Mouse (Mus musculus) adipocyte (in vitro differentiated cells): Measurements from ENCODE around the gene Hnmt.
"Not testable (repeated sequence)": the region's sequence is repeated elsewhere in the genome, so short reads cannot be mapped to it uniquely, and the experiment has no call there.

ENCODE experiments used
- DNase-seq: peaks from one replicate; pipeline ENCODE4 v3.0.0-alpha.2; 2016; ENCODE audit warnings: low spot score

The Hnmt gene

DNA sequence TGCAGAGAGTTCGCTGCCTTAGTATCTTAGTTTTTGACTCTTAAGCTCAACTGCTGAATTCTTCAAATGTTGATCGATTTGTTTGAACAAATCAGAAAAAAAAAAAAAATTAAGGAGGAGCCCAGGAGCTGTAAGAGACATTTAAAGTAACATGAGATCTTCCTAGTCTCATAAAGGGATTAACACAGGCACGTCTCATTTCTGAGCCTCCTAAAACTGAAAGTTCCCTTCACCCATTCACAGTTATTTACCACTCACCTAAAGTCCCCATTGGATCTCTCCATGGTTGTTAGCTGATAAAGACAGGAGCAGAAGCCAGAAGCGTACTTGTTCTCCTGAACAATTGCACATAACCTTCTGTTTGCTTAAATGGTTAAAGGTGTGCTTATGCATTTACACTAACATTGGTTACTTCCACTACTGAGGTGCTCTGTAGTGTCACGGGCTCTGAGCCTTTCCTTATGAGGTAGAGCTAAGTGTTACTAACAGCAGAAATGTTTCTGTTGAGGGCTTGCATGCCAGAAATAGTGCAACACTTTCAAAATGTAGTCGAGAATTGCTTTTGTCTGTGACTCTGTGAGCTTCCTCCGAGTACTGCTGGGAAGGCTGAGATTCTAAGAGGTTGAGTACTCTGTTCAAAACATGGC lies at the start of gene Hnmt:
Gene Hnmt (minus strand): TSS at position 51 of the 647 bp plus-strand sequence.
- no peak for DNase-seq

DNA sequence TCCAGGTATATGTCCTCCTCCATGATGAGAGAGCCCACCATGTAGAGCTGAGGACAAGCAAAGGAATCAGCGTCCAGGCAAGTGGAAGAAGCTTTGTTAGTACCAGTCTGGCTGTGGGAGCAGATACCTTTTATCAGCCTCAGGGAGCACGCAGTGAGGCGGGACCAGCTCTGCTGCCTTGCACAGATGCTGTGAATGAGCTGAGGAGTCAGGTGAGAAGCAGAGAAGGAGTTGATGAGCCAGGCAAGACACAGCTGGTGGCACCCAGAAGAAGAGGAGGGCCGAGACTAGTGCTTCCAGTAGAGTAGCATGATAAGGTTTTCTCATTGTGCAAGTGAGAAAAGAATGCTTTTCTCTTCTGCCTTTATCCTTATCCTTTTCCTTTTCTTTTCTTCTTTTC lies 47.3 kb upstream of the Hnmt start, which contains the start of gene Tbpl2:
Gene Tbpl2 (minus strand): TSS at position 101 of the 400 bp plus-strand sequence.
- no peak for DNase-seq

DNA sequence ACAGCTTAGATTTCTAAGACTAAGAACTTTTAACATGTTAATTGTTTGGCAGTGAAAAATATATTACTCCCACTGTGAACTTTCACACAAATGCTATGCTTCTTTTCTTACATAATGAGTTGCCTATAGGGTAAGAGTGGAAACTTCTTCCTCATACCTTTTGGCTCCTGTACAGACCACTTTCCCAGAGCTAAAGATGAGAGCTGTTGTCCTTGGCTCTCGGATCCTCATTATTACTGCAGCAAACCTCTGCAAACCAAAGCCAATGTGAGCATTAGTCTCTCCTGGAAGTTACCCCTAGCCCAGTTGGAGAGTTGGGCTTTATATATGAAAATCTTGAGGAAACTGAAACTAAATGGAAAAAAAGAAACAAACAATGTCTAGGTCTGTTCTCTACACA lies 41.7 kb upstream of the Hnmt start:
- DNase-seq: no peak

DNA sequence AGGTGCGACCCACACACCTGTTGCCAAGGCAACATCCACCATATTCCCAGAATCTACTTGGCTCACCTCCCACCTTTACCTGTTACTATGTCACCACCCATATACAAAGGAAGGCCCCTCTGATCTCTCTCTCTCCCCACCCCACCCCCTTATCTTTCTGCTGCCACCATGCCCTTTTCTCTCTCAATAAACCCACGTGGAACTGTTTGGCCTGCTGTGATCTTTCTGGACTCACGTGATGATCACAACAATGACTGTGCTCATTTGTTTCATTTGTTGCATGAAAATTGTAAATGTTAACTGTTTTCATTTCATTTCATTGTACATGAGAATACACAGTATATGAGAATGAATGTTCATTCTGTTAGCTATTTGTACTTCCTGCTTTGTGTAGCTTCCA lies 1.3 kb upstream of the Hnmt start:
- DNase-seq: no peak

DNA sequence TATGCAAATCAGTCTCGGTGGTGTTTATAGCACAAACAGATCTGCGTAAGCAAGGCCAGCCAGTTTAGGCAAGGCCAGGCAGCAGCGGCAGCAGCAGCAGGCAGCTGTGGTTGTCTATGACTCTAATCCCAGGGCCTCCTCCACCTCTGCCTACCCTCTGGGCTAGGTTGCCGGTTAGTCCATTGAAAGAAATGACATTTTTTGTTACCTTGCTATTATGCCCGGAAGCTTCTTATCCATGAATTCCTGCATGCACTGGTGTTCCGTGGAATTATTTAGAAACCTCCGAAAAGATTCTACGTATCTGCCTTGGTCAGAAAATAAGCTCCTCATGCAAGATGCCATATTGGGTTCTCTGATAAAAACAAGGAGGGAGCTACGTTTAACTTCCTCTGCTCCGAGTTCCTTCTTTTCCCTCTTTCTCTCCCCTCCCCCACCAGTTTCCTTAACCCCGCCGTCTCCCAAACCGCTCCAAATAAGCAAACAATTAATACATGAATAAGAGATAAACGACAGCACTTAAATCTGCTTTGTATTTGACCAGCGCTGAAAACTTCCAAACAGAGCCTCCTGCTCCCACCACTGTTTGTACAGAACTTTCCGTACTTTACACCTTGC lies 605 bp downstream of the Hnmt start:
- DNase-seq: no peak

DNA sequence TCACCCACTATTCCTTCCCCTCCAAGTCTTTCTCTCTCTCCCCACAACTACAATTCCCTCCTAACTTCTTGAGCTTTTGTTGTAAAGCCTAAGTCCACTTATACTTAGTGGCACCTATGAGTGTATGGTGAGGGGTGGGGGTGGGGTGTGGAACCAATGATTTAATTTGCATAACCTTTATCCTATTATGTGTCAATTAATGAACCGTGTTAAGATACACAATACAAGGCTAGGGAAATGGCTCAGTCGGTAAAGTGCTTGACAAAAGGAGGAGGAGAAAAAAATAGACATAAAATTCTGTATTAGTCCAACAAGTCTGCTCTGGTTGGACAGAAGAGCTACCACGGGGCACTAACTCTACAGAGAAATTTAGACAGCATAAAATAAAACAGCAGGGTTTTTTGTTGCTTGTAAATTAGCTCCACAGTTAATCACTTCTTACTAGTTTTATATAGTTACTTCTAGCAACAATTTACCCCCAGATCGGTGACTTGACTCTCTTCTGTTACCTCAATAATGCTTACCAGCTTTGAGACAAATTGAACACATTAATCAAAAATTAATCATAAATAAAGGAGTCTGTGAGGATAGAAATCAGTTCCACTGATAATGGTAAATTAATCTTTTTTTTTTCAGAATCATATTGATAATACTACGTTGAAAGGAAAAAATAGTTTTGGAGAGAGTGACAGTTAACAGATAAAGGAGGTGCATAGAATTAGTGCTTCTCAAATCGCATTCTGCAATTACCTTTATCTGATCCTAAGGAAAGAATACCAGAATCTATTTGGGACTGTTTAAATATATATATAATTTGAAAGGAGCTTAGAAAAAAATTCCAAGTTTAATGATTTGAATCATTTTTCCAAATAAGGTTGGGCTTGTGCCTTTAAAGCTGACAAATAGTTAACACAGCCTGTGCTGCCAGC lies 1.4 kb downstream of the Hnmt start:
- DNase-seq: no peak

DNA sequence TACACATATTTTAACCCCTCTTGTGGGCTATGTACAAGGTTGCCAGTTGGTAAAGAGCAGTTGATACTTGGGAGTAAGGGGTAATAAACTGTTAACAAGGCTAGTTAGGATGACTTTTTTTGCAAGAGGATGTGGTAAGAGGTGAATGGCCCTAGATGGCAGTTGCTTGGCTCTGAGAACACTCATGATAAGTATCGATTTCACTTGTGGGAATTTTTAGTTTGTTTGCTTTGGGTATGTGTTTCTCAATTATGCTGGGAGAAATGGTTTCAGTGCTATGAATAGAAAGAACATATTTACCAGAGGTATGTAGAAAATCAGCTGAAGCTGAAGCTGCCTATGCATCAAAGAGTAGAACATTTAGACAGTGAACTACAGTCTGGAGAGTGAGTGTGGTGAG lies 6.3 kb downstream of the Hnmt start:
- DNase-seq: no peak

DNA sequence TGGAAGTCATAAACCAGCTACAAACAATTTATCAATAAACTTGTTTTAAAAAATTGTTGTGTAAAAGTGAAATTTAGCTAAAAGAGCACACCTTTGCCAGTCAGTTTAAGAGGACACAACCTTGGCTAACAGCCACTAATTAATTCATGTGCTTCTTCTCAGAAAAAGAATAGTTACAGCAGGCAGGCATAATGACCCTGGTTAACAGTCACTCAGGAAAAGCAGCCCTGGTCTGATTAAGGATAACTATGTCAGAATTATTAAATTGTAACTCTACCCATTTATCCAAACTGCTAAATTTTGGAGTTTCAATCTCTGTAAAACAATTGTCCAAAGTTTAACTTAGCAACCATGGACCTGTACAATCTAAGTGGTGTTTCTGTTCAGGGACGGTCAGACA lies 8.7 kb downstream of the Hnmt start:
- no peak for DNase-seq

DNA sequence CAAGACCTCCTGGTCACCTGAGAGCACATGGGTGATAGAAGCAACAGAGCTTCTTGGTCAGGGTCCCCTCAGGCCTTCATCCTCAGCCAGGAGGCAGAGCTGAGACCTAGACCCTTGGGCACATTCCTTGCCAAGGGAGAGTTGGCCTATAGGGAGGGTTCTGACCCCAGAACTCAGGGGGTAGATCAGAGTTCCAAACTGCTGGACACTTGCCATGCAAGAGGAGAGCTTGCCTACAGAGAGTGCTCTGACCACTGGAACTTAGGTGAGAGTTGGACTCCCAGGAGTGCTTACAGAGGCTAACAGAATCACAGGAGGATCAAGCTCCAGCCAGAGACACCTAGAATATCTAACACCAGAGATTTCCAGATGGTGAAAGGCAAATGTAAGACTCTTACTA lies 29.8 kb downstream of the Hnmt start:
- DNase-seq: not testable (repeated sequence)

DNA sequence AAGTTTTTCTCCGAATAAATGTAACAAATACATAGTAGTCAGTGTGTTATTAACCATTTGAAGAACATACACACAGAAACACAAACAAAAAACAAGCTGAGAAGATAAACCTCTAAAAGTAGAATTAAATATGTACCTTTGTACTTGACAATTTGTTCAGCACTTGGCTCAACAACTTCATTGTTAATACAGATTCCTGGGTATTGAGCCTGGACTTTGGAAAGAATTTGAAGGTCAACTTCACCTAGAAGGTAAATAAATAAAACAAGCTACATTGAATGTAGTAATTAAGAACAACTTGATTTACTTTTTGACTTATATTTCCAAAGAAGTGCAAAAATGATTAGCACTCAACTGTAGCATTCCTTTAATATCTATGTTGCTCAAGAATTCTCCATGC lies 30.2 kb downstream of the Hnmt start:
- no peak for DNase-seq

DNA sequence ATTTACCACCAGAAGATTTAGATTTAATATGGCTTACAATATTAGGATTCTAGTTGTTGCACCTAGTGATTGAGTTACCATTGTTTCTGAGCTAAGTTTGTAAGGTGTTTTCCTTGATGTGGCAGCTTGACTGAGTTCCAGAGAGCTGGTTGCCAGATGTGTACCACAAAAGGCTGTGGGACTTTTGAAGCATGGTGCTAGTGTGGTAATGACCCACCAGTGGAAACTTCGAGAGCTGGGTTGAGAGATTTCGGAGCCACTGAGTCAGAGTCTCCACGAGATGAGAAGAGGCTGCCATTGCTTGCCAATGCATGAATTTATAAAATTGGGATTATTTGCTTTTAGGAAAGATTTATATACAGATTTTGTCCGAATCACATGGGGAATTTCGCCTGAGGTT lies 34.2 kb downstream of the Hnmt start:
- no peak for DNase-seq

DNA sequence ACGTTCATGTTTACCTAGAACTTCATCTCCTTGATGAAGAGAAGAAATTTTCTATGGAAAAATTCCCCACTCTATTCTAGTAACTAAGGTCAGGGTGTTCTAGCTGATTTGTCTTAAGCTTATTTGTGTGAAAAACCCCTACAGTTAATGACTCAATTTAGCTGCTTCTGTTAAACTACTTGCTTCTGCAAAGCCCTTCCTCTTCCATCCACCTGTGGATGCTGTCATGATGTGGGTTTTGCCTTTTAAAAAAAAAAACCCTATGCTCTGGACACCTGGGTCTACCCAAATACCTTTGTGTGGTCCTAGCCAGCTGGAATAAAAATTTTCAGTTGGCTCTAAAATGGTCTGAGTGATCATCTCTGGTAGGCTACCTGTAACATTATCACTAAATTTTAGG lies 49.9 kb downstream of the Hnmt start:
- DNase-seq: no peak

DNA sequence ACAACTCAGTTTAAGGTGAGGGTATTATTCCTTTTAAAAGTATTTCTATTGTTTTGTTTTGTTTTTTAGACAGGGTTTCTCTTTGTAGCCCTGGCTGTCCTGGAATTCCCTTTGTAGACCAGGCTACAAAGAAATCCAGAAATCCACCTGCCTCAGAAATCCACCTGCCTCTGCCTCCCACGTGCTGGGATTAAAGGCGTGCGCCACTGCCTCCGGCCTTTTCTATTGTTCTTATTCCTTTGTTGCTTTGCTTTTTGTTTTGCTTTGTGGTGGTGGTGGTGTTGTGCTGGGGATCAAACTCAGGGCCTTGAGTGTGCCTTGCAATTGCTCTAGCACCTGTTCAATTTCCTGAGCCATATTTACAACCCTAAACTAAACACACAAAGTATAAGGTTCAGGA lies 50.4 kb downstream of the Hnmt start:
- no peak for DNase-seq

DNA sequence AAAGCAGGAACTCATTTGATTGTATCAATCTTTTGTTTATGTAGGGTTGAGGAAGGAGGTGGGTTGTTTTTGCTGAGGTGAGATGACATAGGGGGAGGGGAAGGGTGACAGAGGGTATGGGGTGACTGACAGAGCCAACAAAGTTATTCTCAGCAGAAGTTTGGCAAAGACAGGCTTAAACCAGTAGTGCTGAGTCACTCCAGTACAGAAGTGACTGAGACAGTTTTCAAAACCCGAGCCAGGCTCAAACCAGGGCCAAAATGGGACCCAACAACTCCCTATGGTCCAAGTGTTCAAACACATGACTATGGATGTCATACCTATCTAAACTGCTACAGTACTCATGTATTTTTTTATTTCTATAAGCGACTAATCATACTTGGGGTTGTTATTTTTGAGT lies 52.4 kb downstream of the Hnmt start:
- no peak for DNase-seq

DNA sequence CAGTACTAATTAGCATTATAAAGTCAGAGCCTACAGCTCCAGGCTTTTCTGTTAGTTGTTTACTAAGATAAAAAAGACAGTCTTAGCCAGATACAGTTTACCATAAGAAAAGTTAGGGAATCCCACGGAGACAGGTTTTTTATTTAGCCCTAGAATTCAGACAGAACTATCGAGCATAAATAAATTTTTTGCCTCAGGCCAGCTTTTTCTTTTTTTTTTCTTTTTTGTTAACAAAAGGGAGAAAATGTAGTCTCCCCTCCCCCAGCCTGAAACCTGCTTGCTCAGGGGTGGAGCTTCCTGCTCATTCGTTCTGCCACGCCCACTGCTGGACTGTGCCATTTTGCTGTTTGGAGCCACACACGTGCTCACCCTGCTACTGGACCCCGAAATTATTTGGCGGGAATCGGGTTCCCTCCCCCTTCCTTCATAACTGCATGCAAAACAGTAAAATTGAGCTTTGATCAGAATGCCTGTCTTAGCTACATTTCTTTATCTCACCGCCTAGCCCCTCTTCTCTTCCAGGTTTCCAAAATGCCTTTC lies 59.1 kb downstream of the Hnmt start:
- DNase-seq: not testable (repeated sequence)

DNA sequence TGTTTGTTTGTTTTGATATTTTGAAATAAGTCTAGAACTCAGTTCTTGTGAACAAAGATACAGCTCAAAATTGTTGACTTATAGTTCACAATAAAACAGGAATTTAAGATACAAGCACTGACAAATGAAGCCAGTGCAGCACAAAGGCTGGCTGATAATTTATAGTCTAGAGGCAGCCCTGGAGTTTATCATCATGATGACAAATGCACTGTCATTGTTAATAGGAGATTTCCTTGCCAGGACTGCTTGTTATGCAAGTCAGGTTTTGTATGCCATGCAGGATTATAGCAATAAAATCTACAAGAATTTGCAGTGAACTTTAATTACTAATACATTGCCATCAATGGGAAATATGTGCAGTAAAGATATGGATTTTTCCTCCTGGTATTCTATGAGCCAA lies 61.9 kb downstream of the Hnmt start:
- no peak for DNase-seq

DNA sequence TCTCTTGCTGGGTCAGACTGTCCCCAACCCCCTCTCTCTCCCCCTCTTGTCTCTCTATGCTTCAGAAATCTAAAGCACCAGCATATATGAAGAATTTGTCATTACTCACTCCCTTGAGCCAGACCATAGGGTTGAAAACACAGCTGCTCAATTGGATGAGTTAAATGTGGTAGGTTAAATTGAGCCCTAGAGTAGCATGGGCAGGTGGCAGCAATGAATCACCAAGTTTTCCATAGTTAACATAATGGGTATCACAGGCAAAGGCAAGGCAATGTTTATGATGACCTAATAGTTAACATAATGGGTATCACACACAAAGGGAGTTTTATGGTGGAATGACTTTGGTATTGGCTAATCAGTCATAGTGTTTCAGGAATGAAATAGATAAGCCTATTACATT lies 65.9 kb downstream of the Hnmt start:
- DNase-seq: no peak

DNA sequence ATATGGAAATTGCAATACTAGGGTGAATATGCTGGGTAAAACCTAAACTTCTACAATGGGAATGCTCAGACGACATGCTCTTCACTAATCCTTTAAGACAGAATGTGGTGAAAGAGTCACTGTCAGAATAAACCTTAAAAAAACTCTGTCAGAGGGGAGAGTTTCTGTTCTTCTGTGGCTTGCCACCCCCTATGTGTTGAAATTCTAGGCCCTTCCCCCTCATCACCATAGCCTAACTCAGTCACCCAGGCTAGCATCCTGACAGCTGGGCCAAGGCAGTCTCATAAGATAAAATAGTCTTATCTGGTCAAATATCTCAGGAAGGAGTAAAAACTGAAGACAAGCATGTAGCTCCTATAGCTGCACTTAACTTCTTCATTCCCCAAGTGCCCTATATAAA lies 66.3 kb downstream of the Hnmt start:
- DNase-seq: no peak

DNA sequence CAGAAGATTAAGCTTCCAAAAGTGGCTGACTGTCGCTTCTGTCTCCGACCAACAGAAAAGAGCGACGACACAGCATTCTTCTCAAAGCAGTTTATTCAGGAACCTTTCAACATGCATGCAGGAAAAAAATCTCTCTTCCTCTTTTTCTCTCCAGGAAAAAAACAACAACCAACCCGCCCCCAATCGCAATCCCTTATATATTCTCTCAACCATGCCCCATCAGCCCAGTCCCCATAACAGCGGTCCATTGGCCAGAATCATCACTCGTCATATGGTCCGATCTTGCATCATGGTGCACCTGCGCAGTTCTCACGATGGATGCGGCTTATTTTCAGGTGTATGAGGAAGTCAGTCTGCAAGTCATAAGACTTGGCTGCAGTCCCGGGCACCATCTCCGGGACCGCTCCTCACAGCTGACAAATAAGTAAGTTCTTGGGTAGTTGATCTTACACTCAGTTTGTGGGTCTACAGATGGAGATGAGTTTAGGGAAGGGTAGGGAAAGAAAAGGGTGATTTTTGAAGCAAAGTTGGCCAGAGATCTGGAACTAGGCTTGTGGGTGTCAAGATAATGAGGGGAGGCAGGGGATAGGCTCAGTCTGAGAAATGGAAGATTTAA lies 88.4 kb downstream of the Hnmt start:
- DNase-seq: not testable (repeated sequence)
